Mouse (Mus musculus): ENCODE measurements at regions not wholly inside any gene's neighbourhood (a gene's known extent, or its start where the extent isn't known, plus 50 kb on each side); places are given as distances from the start of the nearest gene placed in this dataset.

- no peak for TF ChIP-seq CTCF (IDR thresholded peaks at IDR 0.05; ENCODE audit: low read depth, low read length)
- no peak for TF ChIP-seq GATA1 (IDR thresholded peaks at IDR 0.05; ENCODE audit: borderline replicate concordance, low read length)
- no peak for TF ChIP-seq TAL1 (conservative IDR thresholded peaks at IDR 0.05; ENCODE audit: low read depth, low read length)
These were observed 343.9 kb upstream of the B3galt2 start for GRCm38 (mm10) chr1:143296555-143296954.

Data from G1E (cell line).